Mouse (Mus musculus) liver, embryonic 14.5 days (tissue): ENCODE results near the gene Dab2ip.
A peak's percentile ranks its signal among the peaks of the same experiment; 100 is the strongest.

ENCODE experiments used
- CTCF ChIP-seq: IDR thresholded peaks from 2 replicates; pipeline ENCODE4 v1.5.1; 2016; ENCODE audit warnings: antibody characterized with exemption, low read depth, control low read depth
- EP300 ChIP-seq: IDR thresholded peaks from 2 replicates; pipeline ENCODE4 v1.6.1; 2016; ENCODE audit warnings: antibody characterized with exemption, low read depth

GRCm38 (mm10) chr2:35539276-35539972 is 18.6 kb upstream of the Dab2ip start:
- TF ChIP-seq CTCF, result peak; percentile 96
- TF ChIP-seq EP300, result no peak
